Mouse (Mus musculus): ENCODE results near the gene Slc39a11. TPM values are rescaled to one million over a fixed set of nuclear protein-coding genes. Genes with fewer than 3 reads are reported as not detected.

Slc39a11 gene
- total and polyA plus RNA-seq, 3 experiments, result 43.2 to 54.4 (median 51.0) TPM

DNA sequence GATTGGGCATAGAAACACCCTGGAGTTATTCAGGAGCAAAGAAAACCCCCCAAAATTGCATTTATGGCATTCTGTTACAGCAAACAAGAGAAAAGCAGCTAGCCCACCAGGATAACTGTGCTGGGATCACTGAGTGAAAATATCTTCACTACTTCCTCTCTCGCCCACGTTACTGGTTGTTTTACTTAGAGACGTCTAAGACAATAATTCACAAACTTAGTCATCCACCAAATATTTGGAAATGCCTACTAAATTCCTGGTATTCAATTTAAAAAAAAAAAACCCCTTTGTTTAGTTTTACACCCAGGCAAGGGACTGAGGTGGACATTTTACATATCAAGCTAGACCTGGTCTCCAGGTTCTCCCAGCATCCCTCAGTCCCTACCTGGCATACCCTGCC is 384.3 kb downstream of the Slc39a11 start:
- no peak overlapping the region for H3K4me2 ChIP-seq (ENCODE audit: insufficient read depth, low read depth, poor library complexity, severe bottlenecking)

GRCm38 (mm10) chr11:113263971-113264370 is 385.9 kb downstream of the Slc39a11 start:
- dilution Hi-C loops (cut with MboI; ENCODE audit: extremely low pct_ligation_motif_present, extremely low pct_unique_long_range_greater_than_20kb, low sequenced_read_pairs) (no loop called here), in situ Hi-C loops (cut with MboI; ENCODE audit: low pct_ligation_motif_present, low pct_unique_long_range_greater_than_20kb, low sequenced_read_pairs) (no loop called here)
- no peak overlapping the region for H3K27ac ChIP-seq (ENCODE audit: insufficient read depth, low read depth)
- no peak overlapping the region for H3K4me2 ChIP-seq (ENCODE audit: insufficient read depth, low read depth, poor library complexity, severe bottlenecking)
- no peak overlapping the region for H3K4me3 ChIP-seq (replicated peaks in 1 of 3; ENCODE audit: low read depth in 2 of 3, low read length in 2 of 3, poor library complexity in 1 of 3)
- no peak overlapping the region for H3K9ac ChIP-seq (ENCODE audit: insufficient read depth, low read depth)
- peaks cover 0 to 14% of the 10 kb centered on the region in 2 experiments for H3K36me3 ChIP-seq (replicated peaks in 1 of 2; ENCODE audit: control insufficient read depth in 1 of 2, insufficient read depth in 1 of 2, low read length in 1 of 2)
- no peaks in the 10 kb centered on the region for H3K79me2 ChIP-seq (replicated peaks; ENCODE audit: control insufficient read depth, extremely low read depth, insufficient read depth, poor library complexity, severe bottlenecking)
- no peaks in the 10 kb centered on the region for H3K9me3 ChIP-seq (replicated peaks; ENCODE audit: low read length)
- no peaks in the 10 kb centered on the region for H3K27me3 ChIP-seq (replicated peaks)
- DNase-seq (ENCODE audit: extremely low read depth), result no peak
- H3K4me1 ChIP-seq (ENCODE audit: control insufficient read depth in 1 of 2, insufficient read depth in 2 of 2), result peaks cover 0 to 5% of the 10 kb centered on the region in 2 experiments; a peak in 1 of 4 replicates
- no peak for TF ChIP-seq UBTF (IDR thresholded peaks at IDR 0.05; ENCODE audit: low read depth, low read length)
- TF ChIP-seq ELF1 (IDR thresholded peaks at IDR 0.05; ENCODE audit: low read depth, low read length), result no peak

More for the DNA sequence above, 384.3 kb downstream of the Slc39a11 start:
- no peaks in the 10 kb centered on the region for H3K79me2 ChIP-seq (replicated peaks; ENCODE audit: control insufficient read depth, extremely low read depth, insufficient read depth, poor library complexity, severe bottlenecking)
- no peak overlapping the region for H3K9ac ChIP-seq (ENCODE audit: insufficient read depth, low read depth)
- H3K27ac ChIP-seq (ENCODE audit: insufficient read depth, low read depth), result no peak overlapping the region
- no peak for DNase-seq (ENCODE audit: extremely low read depth)
- in situ Hi-C loops (cut with MboI; ENCODE audit: low pct_ligation_motif_present, low pct_unique_long_range_greater_than_20kb, low sequenced_read_pairs), result no loop called here
- H3K36me3 ChIP-seq (replicated peaks in 1 of 2; ENCODE audit: control insufficient read depth in 1 of 2, insufficient read depth in 1 of 2, low read length in 1 of 2), result peaks cover 0 to 11% of the 10 kb centered on the region in 2 experiments
- dilution Hi-C loops (cut with MboI; ENCODE audit: extremely low pct_ligation_motif_present, extremely low pct_unique_long_range_greater_than_20kb, low sequenced_read_pairs), result no loop called here
- H3K4me3 ChIP-seq (replicated peaks in 1 of 3; ENCODE audit: low read depth in 2 of 3, low read length in 2 of 3, poor library complexity in 1 of 3), result no peak overlapping the region
- no peaks in the 10 kb centered on the region for H3K27me3 ChIP-seq (replicated peaks)
- peaks cover 0 to 5% of the 10 kb centered on the region in 2 experiments; a peak in 1 of 4 replicates for H3K4me1 ChIP-seq (ENCODE audit: control insufficient read depth in 1 of 2, insufficient read depth in 2 of 2)
- TF ChIP-seq USF2 (conservative IDR thresholded peaks at IDR 0.05; ENCODE audit: low read depth, low read length), result no peak
- no peak for TF ChIP-seq POLR2AphosphoS2 (IDR thresholded peaks at IDR 0.05; ENCODE audit: low read depth, low read length)
- TF ChIP-seq JUN (IDR thresholded peaks at IDR 0.05; ENCODE audit: insufficient read depth, low read depth, low read length), result no peak
- no peak for TF ChIP-seq ETS1 (conservative IDR thresholded peaks at IDR 0.05; ENCODE audit: low read depth, low read length)
- no peak for TF ChIP-seq SMC3 (IDR thresholded peaks at IDR 0.05; ENCODE audit: low read depth, low read length)
- no peak for TF ChIP-seq MAX (IDR thresholded peaks at IDR 0.05; ENCODE audit: low read length)
- no peak for TF ChIP-seq ZC3H11A (IDR thresholded peaks at IDR 0.05; ENCODE audit: low read depth, low read length)
- no peak for TF ChIP-seq RCOR1 (conservative IDR thresholded peaks at IDR 0.05; ENCODE audit: low read depth, low read length)
- no peak for TF ChIP-seq ZMIZ1 (IDR thresholded peaks at IDR 0.05; ENCODE audit: low read depth, low read length)
- TF ChIP-seq TCF12 (IDR thresholded peaks at IDR 0.05; ENCODE audit: low read depth, low read length), result no peak
- no peak for TF ChIP-seq SIN3A (IDR thresholded peaks at IDR 0.05; ENCODE audit: low read length)
- no peak for TF ChIP-seq NELFE (IDR thresholded peaks at IDR 0.05; ENCODE audit: low read depth, low read length)
- TF ChIP-seq EP300 (IDR thresholded peaks at IDR 0.05; ENCODE audit: low read length), result no peak
- TF ChIP-seq CHD2 (IDR thresholded peaks at IDR 0.05; ENCODE audit: low read length), result no peak
- no peak for TF ChIP-seq MEF2A (IDR thresholded peaks at IDR 0.05; ENCODE audit: borderline replicate concordance, low read depth, low read length)
- no peak for TF ChIP-seq ZNF384 (IDR thresholded peaks at IDR 0.05; ENCODE audit: low read depth, low read length)
- no peak for TF ChIP-seq TBP (conservative IDR thresholded peaks at IDR 0.05; ENCODE audit: low read depth, low read length)
- TF ChIP-seq IRF4 (IDR thresholded peaks at IDR 0.05; ENCODE audit: low read depth, low read length), result no peak
- no peaks in the 10 kb centered on the region for H3K9me3 ChIP-seq (replicated peaks; ENCODE audit: low read length)

Measured in CH12.LX (cell line).